Mouse (Mus musculus) stomach, embryonic 15.5 days (tissue): ENCODE data around the gene Tmem175. TPM values are rescaled to one million over a fixed set of nuclear protein-coding genes. Genes with fewer than 3 reads are reported as not detected.

Experiments used
- ATAC-seq: fragments of 200-750 bp; cut with Nextera tagmentation; 2 replicates; pipeline ENCODE4 v1.8.0; 2017; ENCODE audit warnings: low read depth, moderate number of reproducible peaks, moderate TSS enrichment; ENCODE audit not compliant: insufficient read depth, low FRiP score
- H3K27ac ChIP-seq: fragments of 300-500 bp; sonication (generic); 2 replicates; pipeline ENCODE4 v1.5.1; 2015; ENCODE audit warnings: mild to moderate bottlenecking, inconsistent platforms
- H3K27me3 ChIP-seq: fragments of 300-500 bp; sonication (generic); replicated peaks from 2 replicates; pipeline ENCODE4 v1.6.1; 2015; ENCODE audit warnings: inconsistent platforms
- H3K36me3 ChIP-seq: fragments of 300-500 bp; sonication (generic); 2 replicates; pipeline ENCODE4 v1.6.1; 2015; ENCODE audit warnings: inconsistent platforms
- H3K4me1 ChIP-seq: fragments of 300-500 bp; sonication (generic); 2 replicates; pipeline ENCODE4 v1.6.1; 2015; ENCODE audit warnings: inconsistent platforms
- H3K4me2 ChIP-seq: fragments of 300-500 bp; sonication (generic); 2 replicates; pipeline ENCODE4 v1.6.1; 2015; ENCODE audit warnings: mild to moderate bottlenecking, inconsistent platforms
- H3K4me3 ChIP-seq: fragments of 300-500 bp; sonication (generic); replicated peaks from 2 replicates; pipeline ENCODE4 v1.5.1; 2015; ENCODE audit warnings: inconsistent platforms
- H3K9ac ChIP-seq: fragments of 300-500 bp; sonication (generic); 2 replicates; pipeline ENCODE4 v1.6.1; 2015; ENCODE audit warnings: inconsistent platforms
- H3K9me3 ChIP-seq: fragments of 300-500 bp; sonication (generic); 2 replicates; pipeline ENCODE4 v1.6.1; 2016; ENCODE audit warnings: inconsistent platforms
- WGBS: fragments of 180-500 bp; shearing (Covaris S2); methylation state at CpG from one replicate; pipeline ENCODE4 v1.1.7; 2015; 5-methylcytosine and 5-hydroxymethylcytosine counted together
- polyA plus RNA-seq: library from polyadenylated mRNA; unstranded; fragments of >200 nt; fragmentation: Nextera tagmentation; extraction: Ambion mirVana; gene quantifications from 2 replicates; pipeline ENCODE4 v1.2.1, GENCODE M21; 2015

Gene Tmem175
- polyA plus RNA-seq, 1 experiment from 2014 or later, result 23.9 TPM

DNA sequence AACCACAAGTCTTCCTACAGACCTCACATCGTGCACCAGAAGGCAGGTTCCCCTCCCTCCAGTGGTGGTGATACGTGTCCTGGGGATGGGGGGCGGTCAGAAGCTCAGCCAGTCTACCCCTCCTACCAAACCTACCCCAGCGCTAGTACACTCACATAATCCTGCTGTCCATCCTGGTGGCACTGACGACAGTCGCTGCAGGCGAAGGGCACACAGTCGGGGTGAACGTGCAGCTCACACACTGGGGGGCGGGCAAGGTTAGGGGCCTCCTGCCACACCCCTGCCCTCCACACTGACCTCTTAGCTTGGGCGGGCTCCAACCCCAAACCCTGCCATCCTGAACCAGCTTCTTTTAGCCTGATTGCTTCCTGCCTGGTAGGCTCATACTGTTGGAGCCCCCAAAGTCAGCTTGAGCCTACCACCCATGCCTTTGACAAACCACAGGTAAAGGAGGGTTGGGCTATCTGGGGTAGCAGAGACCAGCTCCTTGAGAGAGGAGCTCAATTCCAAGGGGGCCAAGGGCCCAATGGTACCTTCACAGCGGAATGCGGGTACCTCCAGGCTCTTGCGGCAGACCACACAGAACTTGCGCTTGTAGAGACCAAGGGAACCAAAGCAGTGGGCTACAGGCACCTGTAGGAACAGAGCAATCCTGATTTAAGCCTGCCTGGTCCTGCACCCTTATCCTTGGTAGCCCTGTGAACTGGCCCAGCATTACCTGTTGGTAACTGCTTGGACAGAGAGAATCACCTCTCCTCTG, 26.5 kb downstream of the Tmem175 start:
- Histone ChIP-seq H3K27me3 (no peaks in the 10 kb centered on the region), H3K4me1 (peaks cover 12% of the 10 kb centered on the region), H3K9ac (no peak overlapping the region), H3K36me3 (peaks cover 32% of the 10 kb centered on the region), H3K9me3 (no peaks in the 10 kb centered on the region), H3K4me3 (no peak overlapping the region), H3K4me2 (no peak overlapping the region), H3K27ac (no peak overlapping the region)
- 91% methylated on average over 15 of the region's 15 CpGs for WGBS
- no peak for ATAC-seq

DNA sequence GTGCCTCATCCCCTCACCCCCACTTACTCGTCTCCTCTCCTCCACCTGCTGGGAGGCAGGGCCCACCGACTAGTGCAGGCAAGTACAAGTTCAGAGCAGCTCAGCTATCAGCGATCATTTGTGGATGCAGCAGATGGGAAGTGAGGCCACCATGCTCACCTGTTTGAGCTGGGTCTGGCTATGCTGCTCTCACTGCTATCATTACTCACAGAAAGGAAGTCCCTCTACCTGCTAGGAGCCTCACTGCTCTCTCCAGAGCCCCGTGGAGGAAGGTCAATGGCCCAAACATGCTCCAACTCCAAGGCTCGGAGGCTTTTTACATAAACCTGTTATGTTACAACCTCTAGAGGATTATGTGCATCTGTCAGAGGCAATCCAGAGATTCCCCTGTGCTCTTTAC, 27.8 kb downstream of the Tmem175 start:
- no peak overlapping the region for H3K27ac ChIP-seq
- peaks cover 12% of the 10 kb centered on the region for H3K4me1 ChIP-seq
- no peak overlapping the region for H3K9ac ChIP-seq
- peaks cover 32% of the 10 kb centered on the region for H3K36me3 ChIP-seq
- 79% methylated on average over 5 of the region's 5 CpGs for WGBS
- ATAC-seq, result no peak
- no peak overlapping the region for H3K4me2 ChIP-seq
- no peaks in the 10 kb centered on the region for H3K27me3 ChIP-seq
- no peak overlapping the region for H3K4me3 ChIP-seq
- no peaks in the 10 kb centered on the region for H3K9me3 ChIP-seq

DNA sequence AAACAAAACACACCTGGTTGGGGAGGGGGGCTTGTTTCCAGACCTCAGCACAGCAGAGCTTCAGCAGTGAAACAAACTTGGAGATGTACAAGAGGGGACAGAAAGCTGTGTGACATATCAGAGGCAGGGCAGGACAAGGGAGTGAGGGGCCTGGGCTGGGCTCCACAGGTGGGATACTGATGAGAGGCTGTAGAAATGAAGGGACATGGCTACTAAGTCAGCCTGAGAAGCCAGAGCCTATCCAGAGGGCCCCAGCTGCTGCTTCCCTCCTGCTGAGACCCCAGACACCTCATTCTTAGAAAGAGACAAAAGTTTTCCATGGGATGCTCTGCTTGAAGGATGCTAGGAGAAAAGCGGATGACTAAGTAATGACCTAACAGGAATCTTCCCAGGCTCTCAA, 29.0 kb downstream of the Tmem175 start:
- H3K4me2 ChIP-seq, result no peak overlapping the region

DNA sequence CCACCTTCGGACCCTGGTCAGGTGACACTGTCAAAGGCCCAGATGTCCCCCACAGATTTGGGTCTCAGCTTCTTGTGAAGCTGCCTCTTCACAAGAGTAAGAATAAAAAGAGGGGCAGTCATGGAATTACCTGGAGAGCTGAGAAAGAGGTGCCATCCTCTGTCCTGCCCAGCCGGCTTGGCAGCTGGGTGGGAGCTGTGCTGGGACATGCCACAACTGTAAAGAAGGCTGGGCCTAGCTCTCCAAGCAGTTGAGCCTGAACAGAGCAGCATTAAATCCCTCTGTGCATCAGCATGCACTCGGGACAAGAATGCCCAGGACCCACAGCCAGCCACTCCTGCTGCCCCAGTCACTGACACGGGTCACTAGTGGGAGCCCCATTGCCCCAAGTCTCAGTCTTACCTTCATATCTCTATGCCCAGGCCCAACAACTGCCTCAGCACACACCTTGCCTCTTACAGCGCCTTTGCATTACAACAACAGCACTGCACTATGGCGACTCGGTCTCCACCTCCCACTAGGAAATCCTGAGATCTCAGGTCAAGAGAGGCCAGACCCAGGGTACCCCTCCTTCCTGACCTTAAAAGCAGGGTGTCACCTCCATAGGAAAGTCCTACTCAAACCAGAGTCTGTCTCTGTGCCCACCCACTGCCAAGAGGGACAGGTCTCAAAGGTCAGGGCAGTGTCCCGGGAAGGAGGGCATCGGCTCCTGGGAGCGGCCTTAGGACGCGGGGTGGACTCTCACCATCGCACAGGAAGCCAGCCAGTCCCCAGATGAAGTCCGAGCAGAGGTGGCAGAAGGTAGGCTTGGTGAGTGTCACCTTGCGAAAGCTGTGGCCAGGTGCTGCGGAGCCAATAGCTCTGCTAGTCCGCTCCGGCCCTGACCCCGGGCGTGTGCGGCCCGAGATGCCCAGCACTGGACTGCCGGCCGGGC, 30.4 kb downstream of the Tmem175 start, which contains the start of gene Idua:
Gene Idua, plus strand, starts transcription at position 634 of the 934 bp plus-strand sequence.
- 10% methylated on average over 24 of the region's 24 CpGs for WGBS
- Histone ChIP-seq H3K4me1 (peaks cover 12% of the 10 kb centered on the region), H3K4me2 (peak within 1 kb of the TSS; percentile 91), H3K36me3 (peaks cover 11% of the 10 kb centered on the region), H3K9me3 (no peaks in the 10 kb centered on the region), H3K27me3 (no peaks in the 10 kb centered on the region), H3K27ac (peak within 1 kb of the TSS; percentile 32; the same call in 1 of the 2 replicates), H3K4me3 (peak within 1 kb of the TSS; percentile 85), H3K9ac (peak within 1 kb of the TSS; percentile 91)
- ATAC-seq, result peak; percentile 47

More for the DNA sequence above, 29.0 kb downstream of the Tmem175 start:
- H3K9me3 ChIP-seq, result no peaks in the 10 kb centered on the region
- no peak overlapping the region for H3K27ac ChIP-seq
- no peak for ATAC-seq
- H3K27me3 ChIP-seq, result no peaks in the 10 kb centered on the region
- H3K4me1 ChIP-seq, result peaks cover 12% of the 10 kb centered on the region
- no peak overlapping the region for H3K9ac ChIP-seq
- H3K36me3 ChIP-seq, result peaks cover 22% of the 10 kb centered on the region
- no peak overlapping the region for H3K4me3 ChIP-seq
- 95% methylated on average over 1 of the region's 1 CpGs for WGBS

DNA sequence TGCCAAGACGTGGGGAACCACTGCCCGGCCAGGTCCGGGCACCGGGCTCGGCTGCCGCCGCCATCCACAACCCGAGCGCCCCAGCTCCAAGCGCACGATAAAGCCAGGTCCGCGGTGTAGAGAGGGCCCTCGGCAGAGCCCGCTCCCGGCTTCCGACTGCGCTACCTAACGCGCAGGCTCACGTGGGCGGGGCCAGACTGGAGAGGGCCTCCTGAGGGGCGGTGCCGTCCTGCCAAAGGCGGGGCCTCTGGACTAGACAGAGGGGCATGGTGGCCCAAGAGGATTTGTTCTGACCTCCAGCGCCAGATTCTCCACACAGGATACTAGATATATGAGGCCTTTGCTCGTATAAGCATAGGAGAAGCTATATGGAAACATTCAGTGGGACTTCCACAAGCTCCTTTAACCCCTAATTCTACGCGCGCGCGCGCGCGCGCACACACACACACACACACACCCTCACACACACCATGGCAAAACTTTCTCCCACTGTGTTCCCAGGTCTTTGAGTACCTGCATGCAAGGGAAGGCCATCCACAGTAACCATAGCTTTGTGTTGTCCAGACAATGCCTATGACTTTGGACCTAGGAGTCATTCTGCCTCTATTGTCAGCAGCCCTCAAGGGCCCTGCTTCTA, 31.2 kb downstream of the Tmem175 start:
- no peaks in the 10 kb centered on the region for H3K9me3 ChIP-seq
- H3K4me3 ChIP-seq, result peak overlapping the region; percentile 85
- WGBS, result 14% methylated on average over 36 of the region's 36 CpGs
- ATAC-seq, result peak; percentile 99
- H3K27me3 ChIP-seq, result no peaks in the 10 kb centered on the region
- peaks cover 4% of the 10 kb centered on the region; the same call in 1 of the 2 replicates for H3K36me3 ChIP-seq
- H3K9ac ChIP-seq, result peak overlapping the region; percentile 91
- H3K4me2 ChIP-seq, result peak overlapping the region; percentile 91
- H3K27ac ChIP-seq, result peak overlapping the region; percentile 32; the same call in 1 of the 2 replicates
- peaks cover 12% of the 10 kb centered on the region for H3K4me1 ChIP-seq

DNA sequence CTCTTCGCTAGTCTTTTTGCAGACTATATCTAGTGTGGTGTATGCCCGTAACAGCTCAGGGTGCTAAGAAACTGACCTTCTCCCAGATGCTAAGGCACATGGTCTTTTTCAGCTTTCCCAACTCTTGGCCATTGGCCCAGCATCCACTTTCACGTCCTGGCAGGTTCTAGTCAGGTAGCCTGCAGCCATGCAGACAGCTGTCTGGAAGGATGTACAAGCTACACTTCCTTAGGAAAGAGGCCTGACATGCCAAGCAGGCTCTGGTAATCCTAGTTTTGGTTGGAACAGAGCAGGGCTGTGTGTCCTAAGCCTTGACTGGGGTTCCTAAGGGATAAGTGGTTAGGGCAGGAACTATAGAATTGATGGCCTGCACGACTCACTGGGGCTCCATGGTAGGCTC, 33.2 kb downstream of the Tmem175 start:
- Histone ChIP-seq H3K4me1 (peaks cover 12% of the 10 kb centered on the region), H3K36me3 (no peaks in the 10 kb centered on the region), H3K4me2 (no peak overlapping the region), H3K9me3 (no peaks in the 10 kb centered on the region), H3K27ac (no peak overlapping the region), H3K4me3 (no peak overlapping the region), H3K9ac (no peak overlapping the region), H3K27me3 (no peaks in the 10 kb centered on the region)
- 83% methylated on average over 4 of the region's 4 CpGs for WGBS
- ATAC-seq, result no peak

DNA sequence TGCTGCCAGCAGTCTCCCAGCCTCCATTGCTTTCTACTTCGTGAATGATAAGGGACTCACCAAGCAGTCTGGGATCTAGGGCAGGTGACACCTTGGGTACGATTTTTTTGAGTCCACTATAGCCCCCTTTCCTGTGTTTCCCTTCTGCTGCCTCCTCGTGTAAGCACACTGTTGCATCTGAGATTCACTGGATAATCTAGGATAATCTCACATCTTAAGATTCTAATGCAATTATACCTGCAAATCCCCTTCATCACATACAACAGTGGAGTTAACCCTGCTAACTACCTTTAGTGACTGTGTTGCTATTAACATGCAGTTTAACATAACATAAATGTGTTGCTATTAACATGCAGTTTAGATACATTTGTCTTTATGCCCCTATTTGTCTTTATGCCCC, 35.5 kb downstream of the Tmem175 start:
- H3K27me3 ChIP-seq, result no peaks in the 10 kb centered on the region
- H3K36me3 ChIP-seq, result no peaks in the 10 kb centered on the region
- H3K4me2 ChIP-seq, result no peak overlapping the region
- no peak overlapping the region for H3K27ac ChIP-seq
- no peak overlapping the region for H3K4me3 ChIP-seq
- no peaks in the 10 kb centered on the region for H3K9me3 ChIP-seq
- no peak for ATAC-seq
- no peak overlapping the region for H3K9ac ChIP-seq
- 38% methylated on average over 3 of the region's 3 CpGs for WGBS
- H3K4me1 ChIP-seq, result peaks cover 14% of the 10 kb centered on the region

DNA sequence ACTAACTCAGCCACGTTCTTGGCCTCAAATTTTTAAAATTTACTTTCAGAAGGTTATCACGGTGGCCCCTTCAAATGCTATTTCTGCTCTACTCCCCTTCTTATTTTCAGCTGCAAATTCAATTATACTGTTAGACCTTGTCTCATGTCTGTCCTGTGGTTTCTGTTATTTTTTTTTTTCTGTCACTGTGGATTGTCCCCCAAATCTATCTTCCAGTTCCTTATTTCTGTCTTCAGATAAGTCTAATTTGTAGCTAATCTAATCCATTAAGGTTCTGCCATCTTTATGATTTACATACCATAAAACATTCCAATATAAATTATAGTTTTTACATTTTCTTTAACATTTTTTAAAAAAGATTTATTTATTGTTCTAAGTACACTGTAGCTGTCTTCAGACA, 37.8 kb downstream of the Tmem175 start:
- ATAC-seq, result no peak

DNA sequence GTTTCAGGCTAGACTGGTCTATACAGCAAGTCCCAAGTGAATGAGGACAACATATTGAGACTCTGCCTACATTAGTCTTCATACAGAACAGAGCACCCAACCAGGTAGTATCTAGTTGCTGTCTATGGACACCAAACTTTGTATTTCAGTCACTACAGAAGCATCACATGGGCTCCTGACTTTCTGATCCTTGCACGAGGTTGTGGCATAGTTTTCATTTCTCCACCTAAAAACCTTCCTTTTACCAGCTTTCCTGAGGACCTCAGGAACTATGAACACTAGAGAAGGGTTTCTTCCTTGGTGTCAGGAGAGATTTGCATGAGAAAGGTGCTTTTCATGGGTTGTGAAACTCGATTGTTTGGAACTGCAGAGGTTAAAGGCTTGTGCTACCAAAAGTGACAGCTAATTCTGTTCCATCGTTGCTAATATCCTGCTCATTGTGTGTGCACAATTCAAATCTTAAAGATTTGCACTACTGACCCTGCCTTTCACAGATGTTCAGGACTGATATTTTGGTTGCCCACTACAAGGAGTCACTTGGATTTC, 38.9 kb downstream of the Tmem175 start:
- H3K4me3 ChIP-seq, result peak overlapping the region; percentile 59
- 0 out of 2 replicates have a peak, but pooled peaks have one; percentile 2 for ATAC-seq

More for the DNA sequence above, 37.8 kb downstream of the Tmem175 start:
- H3K4me2 ChIP-seq, result no peak overlapping the region
- no peak overlapping the region for H3K27ac ChIP-seq
- H3K9me3 ChIP-seq, result no peaks in the 10 kb centered on the region
- peaks cover 8% of the 10 kb centered on the region; the same call in 1 of the 2 replicates for H3K36me3 ChIP-seq
- H3K4me1 ChIP-seq, result peaks cover 10% of the 10 kb centered on the region
- H3K9ac ChIP-seq, result no peak overlapping the region
- H3K27me3 ChIP-seq, result no peaks in the 10 kb centered on the region
- WGBS, result 73% methylated on average over 2 of the region's 2 CpGs
- H3K4me3 ChIP-seq, result no peak overlapping the region

DNA sequence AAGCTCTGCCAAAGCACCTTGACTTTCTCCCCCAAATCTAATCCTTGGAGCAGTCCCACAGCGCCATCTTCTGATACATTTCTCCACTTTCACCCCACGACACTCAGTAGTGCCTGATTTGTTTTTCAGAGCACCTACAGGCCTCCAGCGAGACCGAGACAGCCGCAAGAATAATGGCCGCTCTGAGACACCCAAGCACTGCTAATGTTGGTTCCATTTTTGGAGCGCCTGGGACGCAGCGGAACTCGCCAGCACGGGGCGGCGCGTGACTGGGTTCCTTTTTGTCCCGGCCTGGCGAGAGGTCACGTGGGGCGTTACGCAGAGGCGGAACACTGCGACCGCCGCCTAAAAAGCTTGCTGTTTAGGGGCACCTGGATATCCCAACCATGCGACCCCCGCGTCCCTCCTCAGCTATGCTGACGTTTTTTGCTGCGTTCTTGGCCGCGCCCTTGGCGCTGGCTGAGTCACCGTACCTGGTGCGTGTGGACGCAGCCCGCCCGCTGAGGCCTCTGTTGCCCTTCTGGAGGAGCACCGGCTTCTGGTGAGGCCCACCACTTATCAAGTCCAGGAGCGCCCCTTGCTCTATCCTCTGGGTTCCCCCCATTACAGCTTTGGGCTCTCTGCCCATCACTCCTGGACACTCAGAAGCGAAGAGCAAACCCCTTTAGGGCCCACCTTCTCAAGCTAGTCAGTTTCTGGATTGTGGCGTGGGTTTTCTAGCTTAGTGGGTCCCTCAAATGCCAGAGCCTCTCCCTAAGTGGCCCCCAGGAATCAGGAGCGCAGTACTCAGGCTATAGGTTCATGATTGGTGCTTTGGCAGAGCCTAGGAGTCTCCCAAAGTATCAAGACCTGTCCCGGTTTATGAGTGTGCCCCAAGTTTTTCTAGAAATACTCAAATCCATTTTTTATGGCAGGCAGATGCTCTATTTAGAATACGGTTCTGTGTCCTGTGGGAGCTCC, 39.7 kb downstream of the Tmem175 start, which contains the start of gene Dgkq:
Gene Dgkq, minus strand, starts transcription at position 696 of the 960 bp plus-strand sequence.
- Histone ChIP-seq H3K4me3 (peak within 1 kb of the TSS; percentile 59), H3K27me3 (no peaks in the 10 kb centered on the region), H3K9me3 (no peaks in the 10 kb centered on the region), H3K36me3 (peaks cover 15% of the 10 kb centered on the region; the same call in 1 of the 2 replicates), H3K27ac (peak within 1 kb of the TSS; percentile 89), H3K4me1 (peaks cover 10% of the 10 kb centered on the region), H3K4me2 (peak within 1 kb of the TSS; percentile 80), H3K9ac (peak within 1 kb of the TSS; percentile 68)
- WGBS, result 4% methylated on average over 43 of the region's 43 CpGs
- ATAC-seq, result peak; percentile 85

More for the DNA sequence above, 38.9 kb downstream of the Tmem175 start:
- H3K9ac ChIP-seq, result peak overlapping the region; percentile 68; the same call in 1 of the 2 replicates
- H3K4me1 ChIP-seq, result peaks cover 10% of the 10 kb centered on the region
- WGBS, result 9% methylated on average over 3 of the region's 3 CpGs
- no peaks in the 10 kb centered on the region for H3K27me3 ChIP-seq
- H3K36me3 ChIP-seq, result peaks cover 15% of the 10 kb centered on the region; the same call in 1 of the 2 replicates
- no peaks in the 10 kb centered on the region for H3K9me3 ChIP-seq
- peak overlapping the region; percentile 80 for H3K4me2 ChIP-seq
- peak overlapping the region; percentile 89; the same call in 1 of the 2 replicates for H3K27ac ChIP-seq
